Mouse (Mus musculus) intestine, embryonic 16.5 days (tissue): ENCODE data around the gene Fem1a. TPM values are rescaled to one million over a fixed set of nuclear protein-coding genes. Genes with fewer than 3 reads are reported as not detected.
A peak's percentile ranks its signal among the peaks of the same experiment; 100 is the strongest.

ENCODE experiments used
- ATAC-seq: fragments of 200-750 bp; cut with Nextera tagmentation; 2 replicates; pipeline ENCODE4 v1.8.0; 2017; ENCODE audit warnings: moderate TSS enrichment, moderate library complexity
- H3K27ac ChIP-seq: fragments of 300-500 bp; sonication (generic); 2 replicates; pipeline ENCODE4 v1.5.1; 2014; ENCODE audit warnings: mild to moderate bottlenecking, low read length
- H3K27me3 ChIP-seq: fragments of 300-500 bp; sonication (generic); replicated peaks from 2 replicates; pipeline ENCODE4 v1.6.1; 2014; ENCODE audit warnings: low read length, control low read depth, mixed read lengths; ENCODE audit not compliant: control insufficient read depth, insufficient read depth
- H3K36me3 ChIP-seq: fragments of 300-500 bp; sonication (generic); 2 replicates; pipeline ENCODE4 v1.6.1; 2014; ENCODE audit warnings: low read length, control low read depth; ENCODE audit not compliant: control insufficient read depth, insufficient read depth
- H3K4me1 ChIP-seq: fragments of 300-500 bp; sonication (generic); 2 replicates; pipeline ENCODE4 v1.6.1; 2014; ENCODE audit warnings: low read length, control low read depth, mixed read lengths; ENCODE audit not compliant: control insufficient read depth, insufficient read depth
- H3K4me2 ChIP-seq: fragments of 300-500 bp; sonication (generic); 2 replicates; pipeline ENCODE4 v1.6.1; 2014; ENCODE audit warnings: low read depth, low read length, control low read depth
- H3K4me3 ChIP-seq: fragments of 300-500 bp; sonication (generic); 2 replicates; pipeline ENCODE4 v1.5.1; 2014; ENCODE audit warnings: mild to moderate bottlenecking, low read length
- H3K9ac ChIP-seq: fragments of 300-500 bp; sonication (generic); 2 replicates; pipeline ENCODE4 v1.6.1; 2014; ENCODE audit warnings: low read depth, low read length
- H3K9me3 ChIP-seq: fragments of 300-500 bp; sonication (generic); 2 replicates; pipeline ENCODE4 v1.6.1; 2016; ENCODE audit warnings: low read length, control low read depth; ENCODE audit not compliant: control insufficient read depth
- WGBS: fragments of 180-500 bp; shearing (Covaris S2); extraction: QIAGEN DNeasy Blood & Tissue Kit; methylation state at CpG from one replicate; pipeline ENCODE4 v1.1.7; 2014; 5-methylcytosine and 5-hydroxymethylcytosine counted together
- polyA plus RNA-seq: library from polyadenylated mRNA; unstranded; fragments of >200 nt; fragmentation: Nextera tagmentation; extraction: Ambion mirVana; gene quantifications from 2 replicates; pipeline ENCODE4 v1.2.1, GENCODE M21; 2015

The Fem1a gene
- polyA plus RNA-seq, 1 experiment from 2014 or later: 11.7 TPM

DNA sequence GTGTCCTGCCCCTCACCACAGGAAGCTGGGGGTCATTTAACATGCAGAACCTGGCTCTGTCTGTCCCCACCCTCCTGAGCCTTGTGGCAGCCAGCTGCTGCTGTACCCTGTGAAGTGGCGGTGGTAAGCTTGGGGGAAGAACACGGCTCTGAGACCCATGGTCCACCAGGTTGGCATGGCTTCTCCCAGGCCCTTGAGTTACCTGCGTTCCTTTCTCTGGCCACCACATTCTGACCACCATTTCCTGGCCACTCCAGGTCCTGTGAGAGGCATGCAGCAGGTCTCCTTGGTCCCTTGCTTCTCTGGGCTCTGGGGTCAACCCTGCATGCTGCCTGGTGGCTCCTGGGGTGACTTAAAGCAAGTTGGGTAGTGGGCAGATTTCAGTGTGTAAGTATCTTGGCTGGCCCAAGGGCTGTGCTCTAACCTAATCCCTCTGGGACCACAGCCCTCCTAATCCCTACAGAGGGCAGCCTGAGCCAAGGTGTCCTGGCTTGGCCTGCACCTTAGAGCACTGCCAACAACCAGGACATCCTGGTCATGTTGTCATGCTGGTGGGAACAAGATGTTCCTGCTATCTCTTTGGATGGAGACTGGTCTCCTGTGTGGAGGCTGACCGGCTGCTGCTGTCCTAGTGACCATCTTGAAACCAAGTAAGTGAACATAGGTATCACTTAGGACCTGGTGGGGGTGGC is 36.1 kb downstream of the Fem1a start, which contains the start of gene Plin3:
Gene Plin3 (minus strand): TSS at position 343 of the 692 bp plus-strand sequence.
- ATAC-seq: no peak
- no peak within 1 kb of the TSS for H3K4me3 ChIP-seq
- H3K9ac ChIP-seq: peak within 1 kb of the TSS; percentile 70
- H3K27me3 ChIP-seq: no peaks in the 10 kb centered on the region
- WGBS: 89% methylated on average over 4 of the region's 4 CpGs
- no peaks in the 10 kb centered on the region for H3K36me3 ChIP-seq
- H3K4me2 ChIP-seq: 0 out of 2 replicates have a peak within 1 kb of the TSS, but pooled peaks have one; percentile 83
- H3K27ac ChIP-seq: peak within 1 kb of the TSS; percentile 93; the same call in 1 of the 2 replicates
- H3K4me1 ChIP-seq: peaks cover 17% of the 10 kb centered on the region
- H3K9me3 ChIP-seq: no peaks in the 10 kb centered on the region

DNA sequence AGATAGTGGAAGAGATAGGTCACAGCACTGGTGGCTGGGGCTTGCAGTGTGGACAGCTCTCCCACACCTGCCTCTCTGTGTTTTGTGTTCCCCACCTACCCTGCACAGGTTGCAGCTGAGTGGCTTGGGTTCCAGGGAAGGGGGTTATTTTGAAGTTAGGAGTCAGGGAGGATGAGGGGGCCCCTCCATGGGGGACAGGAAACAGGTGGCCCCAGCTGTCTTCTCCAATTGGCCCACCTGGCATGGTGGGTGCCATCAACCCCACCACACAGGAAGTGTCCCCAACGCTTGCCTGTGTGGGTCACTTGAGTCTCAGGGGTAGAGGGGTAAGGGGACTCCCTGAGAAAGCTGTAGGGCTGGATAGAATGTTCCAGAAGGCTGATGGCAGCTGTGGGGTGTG is 36.7 kb downstream of the Fem1a start:
- H3K36me3 ChIP-seq: no peaks in the 10 kb centered on the region
- WGBS: 77% methylated on average over 1 of the region's 1 CpGs
- no peak overlapping the region for H3K4me2 ChIP-seq
- no peaks in the 10 kb centered on the region for H3K9me3 ChIP-seq
- no peak overlapping the region for H3K27ac ChIP-seq
- H3K9ac ChIP-seq: no peak overlapping the region
- peaks cover 11% of the 10 kb centered on the region for H3K4me1 ChIP-seq
- no peak overlapping the region for H3K4me3 ChIP-seq
- no peaks in the 10 kb centered on the region for H3K27me3 ChIP-seq
- no peak for ATAC-seq

DNA sequence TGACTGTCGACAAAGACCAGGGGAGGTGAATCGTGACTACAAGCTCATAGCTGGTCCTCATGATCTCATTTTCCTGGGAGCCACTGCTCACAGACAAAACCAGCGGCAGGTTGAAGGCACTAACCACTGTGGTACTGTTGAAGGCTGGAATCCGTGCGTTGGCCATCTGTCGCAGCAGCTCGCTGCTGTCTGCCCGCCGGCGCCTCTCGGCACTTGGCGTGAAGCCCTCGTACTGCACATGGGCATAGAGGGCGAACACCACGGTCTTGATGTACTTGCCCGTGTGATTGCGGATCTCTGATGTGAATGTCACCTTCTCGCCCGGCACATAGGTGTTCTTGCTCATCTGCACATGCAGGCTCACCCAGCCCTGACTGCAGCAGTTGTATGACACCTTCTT is 37.6 kb downstream of the Fem1a start:
- ATAC-seq: no peak
- Histone ChIP-seq H3K4me1 (peaks cover 7% of the 10 kb centered on the region), H3K4me3 (no peak overlapping the region), H3K27ac (no peak overlapping the region), H3K9me3 (no peaks in the 10 kb centered on the region), H3K4me2 (no peak overlapping the region), H3K36me3 (no peaks in the 10 kb centered on the region), H3K9ac (no peak overlapping the region), H3K27me3 (no peaks in the 10 kb centered on the region)
- WGBS: 85% methylated on average over 19 of the region's 19 CpGs

DNA sequence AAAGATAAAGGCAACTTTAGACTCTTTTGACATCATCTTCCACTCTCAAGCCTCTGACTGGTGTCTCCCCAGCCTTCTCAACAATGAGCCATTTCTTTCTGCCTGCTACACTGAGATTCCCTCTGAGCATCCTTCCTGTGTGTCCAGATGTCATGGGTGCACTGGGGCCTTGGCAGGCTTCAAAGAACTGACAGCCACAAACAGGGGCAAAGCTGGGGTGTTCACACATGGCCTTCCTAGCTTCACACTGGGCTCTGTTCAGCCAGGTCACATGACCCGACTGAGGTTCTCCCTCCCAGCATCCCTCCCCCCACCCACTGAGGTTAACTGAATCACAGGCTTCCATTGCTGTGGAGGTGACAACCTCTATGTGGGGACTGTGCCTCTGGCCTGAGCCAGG is 39.6 kb downstream of the Fem1a start:
- WGBS: 71% methylated on average over 1 of the region's 1 CpGs
- Histone ChIP-seq H3K4me1 (peaks cover 5% of the 10 kb centered on the region; the same call in 1 of the 2 replicates), H3K9me3 (no peaks in the 10 kb centered on the region), H3K27me3 (no peaks in the 10 kb centered on the region), H3K36me3 (no peaks in the 10 kb centered on the region), H3K4me2 (no peak overlapping the region), H3K9ac (no peak overlapping the region), H3K27ac (no peak overlapping the region), H3K4me3 (no peak overlapping the region)
- ATAC-seq: no peak

DNA sequence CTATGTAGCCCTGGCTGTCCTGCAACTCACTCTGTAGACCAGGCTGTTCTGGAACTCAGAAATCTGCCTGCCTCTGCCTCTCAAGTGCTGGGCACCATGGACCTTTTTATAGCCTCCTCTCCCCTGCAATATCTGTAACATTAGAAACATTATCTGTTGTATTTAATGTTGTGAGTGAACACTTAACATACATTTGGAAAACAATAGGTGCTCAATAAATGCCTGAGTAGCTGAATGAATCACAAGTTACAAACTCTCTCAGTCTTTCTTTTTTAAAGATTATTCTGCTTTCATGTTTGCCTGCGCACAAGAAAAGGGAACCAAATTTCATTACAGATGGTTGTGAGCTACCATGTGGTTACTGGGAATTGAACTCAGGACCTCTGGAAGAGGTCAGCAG is 41.6 kb downstream of the Fem1a start:
- ATAC-seq: no peak
- Histone ChIP-seq H3K27me3 (no peaks in the 10 kb centered on the region), H3K36me3 (no peaks in the 10 kb centered on the region), H3K9me3 (no peaks in the 10 kb centered on the region), H3K4me3 (no peak overlapping the region), H3K27ac (no peak overlapping the region), H3K9ac (no peak overlapping the region), H3K4me2 (no peak overlapping the region), H3K4me1 (peaks cover 8% of the 10 kb centered on the region)
- 93% methylated on average over 1 of the region's 1 CpGs for WGBS

DNA sequence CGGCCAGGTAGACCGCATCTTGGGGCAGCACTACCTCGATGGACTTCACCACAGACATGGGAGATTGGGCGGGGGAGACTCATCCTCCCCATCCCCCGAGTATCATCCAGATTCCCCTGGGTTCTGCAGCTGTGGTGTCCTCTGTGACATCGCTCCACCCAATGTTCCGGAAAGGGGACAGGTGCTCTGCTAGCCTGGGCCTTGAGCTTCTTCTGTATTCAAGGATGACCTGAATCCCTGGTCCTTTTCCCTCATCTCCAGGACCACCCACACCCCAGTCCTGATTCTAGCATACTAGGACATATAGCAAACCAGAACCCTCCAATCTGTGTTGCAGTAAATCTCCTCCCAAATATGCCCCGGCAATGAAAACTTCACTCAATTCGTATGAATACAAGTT is 43.6 kb downstream of the Fem1a start, which contains the start of gene Arrdc5:
Gene Arrdc5 (minus strand): TSS at position 101 of the 400 bp plus-strand sequence.
- H3K36me3 ChIP-seq: no peaks in the 10 kb centered on the region
- H3K9me3 ChIP-seq: no peaks in the 10 kb centered on the region
- peaks cover 17% of the 10 kb centered on the region for H3K4me1 ChIP-seq
- 91% methylated on average over 9 of the region's 9 CpGs for WGBS
- no peak within 1 kb of the TSS for H3K4me3 ChIP-seq
- no peak within 1 kb of the TSS for H3K27ac ChIP-seq
- no peak within 1 kb of the TSS for H3K9ac ChIP-seq
- no peaks in the 10 kb centered on the region for H3K27me3 ChIP-seq
- H3K4me2 ChIP-seq: no peak within 1 kb of the TSS
- no peak for ATAC-seq

DNA sequence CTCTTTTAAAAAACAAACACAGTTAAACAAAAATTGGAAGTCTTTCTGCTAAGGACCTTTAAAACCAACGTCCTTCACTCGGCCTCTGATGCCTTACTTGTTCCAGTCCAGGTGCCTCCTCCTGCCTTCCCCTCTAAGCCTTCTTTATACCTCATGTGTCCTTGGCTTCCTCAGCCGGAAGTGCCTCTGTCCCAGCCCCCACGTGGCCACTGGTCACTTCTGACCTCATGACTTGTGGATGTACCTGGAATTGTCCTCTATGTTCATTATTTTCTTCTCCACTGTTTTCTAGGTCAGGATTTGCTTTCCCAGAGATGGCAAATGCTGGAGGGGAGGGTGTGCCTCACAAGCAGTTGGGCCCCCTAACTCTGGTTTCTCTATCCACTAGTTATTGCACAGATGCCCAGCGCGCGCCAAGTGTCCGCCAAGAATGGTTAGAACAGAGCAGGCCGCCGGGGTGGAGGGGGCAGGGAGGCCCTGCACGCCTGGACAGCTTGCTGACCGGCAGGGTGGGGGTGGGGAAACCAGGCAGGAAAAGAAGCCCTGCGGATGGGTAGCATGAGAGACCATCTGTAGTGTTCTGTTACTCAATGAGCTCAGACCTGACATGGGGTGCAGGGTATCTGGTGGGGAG is 45.9 kb downstream of the Fem1a start:
- no peaks in the 10 kb centered on the region for H3K27me3 ChIP-seq
- no peaks in the 10 kb centered on the region for H3K9me3 ChIP-seq
- H3K4me2 ChIP-seq: peak overlapping the region; percentile 93
- H3K4me1 ChIP-seq: peaks cover 30% of the 10 kb centered on the region
- peak; percentile 7 for ATAC-seq
- no peaks in the 10 kb centered on the region for H3K36me3 ChIP-seq
- H3K4me3 ChIP-seq: peak overlapping the region; percentile 77
- H3K27ac ChIP-seq: peak overlapping the region; percentile 78
- WGBS: 29% methylated on average over 13 of the region's 13 CpGs
- H3K9ac ChIP-seq: peak overlapping the region; percentile 72

DNA sequence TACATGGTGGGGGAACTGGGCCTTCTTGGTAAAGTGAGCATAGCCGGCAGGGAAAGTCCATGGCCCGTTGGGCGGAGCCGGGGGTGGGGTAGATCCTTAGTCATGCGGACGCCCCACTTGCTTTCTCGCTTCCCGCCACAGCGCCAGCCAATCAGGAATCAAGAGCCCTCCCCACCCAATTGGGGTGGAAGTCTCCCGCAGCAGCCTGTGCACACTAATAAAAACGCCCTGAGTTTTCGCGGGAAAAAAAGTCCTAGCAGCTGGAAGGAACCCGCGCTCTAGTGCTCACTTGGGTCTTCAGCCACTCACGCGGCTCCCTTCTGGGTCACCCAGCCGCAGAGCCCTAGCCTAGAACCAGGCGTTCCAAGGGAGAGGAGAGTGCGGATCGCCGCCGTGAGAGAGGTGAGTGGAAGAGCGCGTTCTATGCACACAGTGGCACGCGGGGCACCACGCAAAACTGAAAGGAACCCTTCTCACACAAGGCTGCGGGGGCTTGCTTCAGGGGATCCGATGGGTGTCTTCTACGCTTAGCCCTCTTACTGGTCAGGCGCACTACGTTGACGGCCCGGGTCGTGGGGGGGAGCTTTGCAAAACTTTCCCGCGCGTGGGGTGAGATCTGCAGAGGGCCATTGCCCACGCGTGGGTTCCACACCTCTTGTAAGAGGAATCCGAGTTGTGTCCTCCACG is 46.7 kb downstream of the Fem1a start, which contains the start of gene Uhrf1:
Gene Uhrf1 (plus strand): TSS at position 162 of the 687 bp plus-strand sequence.
- peaks cover 37% of the 10 kb centered on the region for H3K4me1 ChIP-seq
- ATAC-seq: peak; percentile 78
- no peaks in the 10 kb centered on the region for H3K27me3 ChIP-seq
- under 1% methylated on average over 43 of the region's 43 CpGs for WGBS
- peak within 1 kb of the TSS; percentile 93 for H3K4me2 ChIP-seq
- H3K4me3 ChIP-seq: peak within 1 kb of the TSS; percentile 77
- H3K9ac ChIP-seq: peak within 1 kb of the TSS; percentile 72
- H3K36me3 ChIP-seq: no peaks in the 10 kb centered on the region
- peak within 1 kb of the TSS; percentile 91 for H3K27ac ChIP-seq
- H3K9me3 ChIP-seq: no peaks in the 10 kb centered on the region

DNA sequence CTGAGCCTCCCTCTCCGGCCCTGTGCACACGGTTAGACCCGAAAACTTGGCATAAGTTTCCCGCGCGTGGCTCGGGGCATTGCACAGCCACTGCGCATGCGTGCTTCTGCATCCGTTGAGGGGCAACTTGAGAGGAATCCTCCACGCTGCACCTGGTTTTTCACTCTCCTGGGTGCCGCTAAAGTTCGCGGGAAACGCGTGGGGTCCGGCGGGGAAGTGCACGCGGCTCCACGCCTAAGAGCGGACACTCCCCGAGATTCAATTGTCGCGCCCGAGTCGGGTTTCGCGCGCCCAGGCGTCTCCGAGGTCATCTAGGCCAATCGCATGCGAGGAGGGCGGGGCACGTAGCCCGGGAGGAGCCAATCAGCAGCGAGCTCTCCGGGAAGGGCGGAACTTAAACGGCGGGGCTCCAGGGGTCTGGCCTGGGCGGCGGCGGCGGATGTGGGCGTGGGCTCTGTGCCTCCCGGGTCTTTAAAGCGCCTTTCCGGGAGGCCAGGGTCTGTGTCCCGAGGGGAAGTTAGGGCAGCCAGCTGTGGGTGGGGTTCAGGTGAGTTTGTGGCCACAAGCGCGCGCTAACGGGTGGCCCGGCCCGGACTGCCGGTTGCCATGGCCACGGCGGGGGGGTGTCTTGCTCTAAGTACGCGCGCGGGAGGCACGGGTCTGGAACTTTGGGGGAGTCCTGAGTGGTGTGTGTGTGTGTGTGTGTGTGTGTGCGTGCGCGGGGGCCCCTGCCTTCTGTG is 47.4 kb downstream of the Fem1a start:
- Histone ChIP-seq H3K9ac (peak overlapping the region; percentile 72), H3K36me3 (no peaks in the 10 kb centered on the region), H3K4me1 (peaks cover 39% of the 10 kb centered on the region), H3K27me3 (no peaks in the 10 kb centered on the region), H3K4me2 (peak overlapping the region; percentile 93), H3K9me3 (no peaks in the 10 kb centered on the region), H3K4me3 (peak overlapping the region; percentile 77), H3K27ac (peak overlapping the region; percentile 91)
- under 1% methylated on average over 68 of the region's 68 CpGs for WGBS
- ATAC-seq: peak; percentile 82
